Mouse (Mus musculus) heart, postnatal 0 days (tissue): ENCODE measurements around the gene Bag1. TPM values are rescaled to one million over a fixed set of nuclear protein-coding genes. Genes with fewer than 3 reads are reported as not detected.

ENCODE experiments used
- ATAC-seq: fragments of 200-750 bp; cut with Nextera tagmentation; 2 replicates; pipeline ENCODE4 v1.8.0; 2017; ENCODE audit warnings: low read depth, moderate number of reproducible peaks, moderate library complexity; ENCODE audit not compliant: insufficient read depth
- DNase-seq: peaks from one replicate; pipeline ENCODE4 v3.0.0-alpha.2; 2016; ENCODE audit warnings: low spot score
- H3K27ac ChIP-seq: fragments of 300-500 bp; sonication (generic); 2 replicates; pipeline ENCODE4 v1.5.1; 2014; ENCODE audit warnings: low read depth, mild to moderate bottlenecking
- H3K27me3 ChIP-seq: fragments of 300-500 bp; sonication (generic); 2 replicates; pipeline ENCODE4 v1.6.1; 2014; ENCODE audit warnings: low read length, mixed read lengths; ENCODE audit not compliant: control insufficient read depth, insufficient read depth
- H3K36me3 ChIP-seq: fragments of 300-500 bp; sonication (generic); replicated peaks from 2 replicates; pipeline ENCODE4 v1.6.1; 2014; ENCODE audit warnings: low read length, mixed read lengths; ENCODE audit not compliant: control insufficient read depth, insufficient read depth
- H3K4me1 ChIP-seq: fragments of 300-500 bp; sonication (generic); 2 replicates; pipeline ENCODE4 v1.6.1; 2014; ENCODE audit warnings: antibody characterized with exemption; ENCODE audit not compliant: control insufficient read depth, insufficient read depth
- H3K4me2 ChIP-seq: fragments of 300-500 bp; sonication (generic); 2 replicates; pipeline ENCODE4 v1.6.1; 2014; ENCODE audit warnings: low read depth, mild to moderate bottlenecking, low read length, moderate library complexity
- H3K4me3 ChIP-seq: fragments of 300-500 bp; sonication (generic); 2 replicates; pipeline ENCODE4 v1.5.1; 2014; ENCODE audit warnings: low read depth, low read length
- H3K9ac ChIP-seq: fragments of 300-500 bp; sonication (generic); replicated peaks from 2 replicates; pipeline ENCODE4 v1.6.1; 2014; ENCODE audit warnings: low read depth, low read length, mixed read lengths
- H3K9me3 ChIP-seq: fragments of 300-500 bp; sonication (generic); replicated peaks from 2 replicates; pipeline ENCODE4 v1.6.1; 2016; ENCODE audit warnings: low read length; ENCODE audit not compliant: control insufficient read depth
- CTCF ChIP-seq: IDR thresholded peaks from 2 replicates; pipeline ENCODE4 v1.5.1; 2016; ENCODE audit warnings: antibody characterized with exemption, control low read depth, low read depth
- EP300 ChIP-seq: IDR thresholded peaks from 2 replicates; pipeline ENCODE4 v1.6.1; 2016; ENCODE audit warnings: antibody characterized with exemption, low read depth
- WGBS: fragments of 180-500 bp; shearing (Covaris S2); extraction: QIAGEN DNeasy Blood & Tissue Kit; methylation state at CpG from one replicate; pipeline ENCODE4 v1.1.7; 2014; 5-methylcytosine and 5-hydroxymethylcytosine counted together
- polyA plus RNA-seq: library from polyadenylated mRNA; unstranded; fragments of >200 nt; fragmentation: Nextera tagmentation; extraction: Ambion mirVana; gene quantifications from 2 replicates; pipeline ENCODE4 v1.2.1, GENCODE M21; 2015
- total RNA-seq: library from RNA; depleted of rRNA; stranded (reverse); fragments of >200 nt; gene quantifications from 2 replicates; pipeline ENCODE4 v1.2.3, GENCODE M21; 2014; ENCODE audit warnings: low replicate concordance

Gene Bag1
- total and polyA plus RNA-seq, 2 experiments from 2014 or later, result 77.3 to 213 TPM

GRCm38 (mm10) chr4:40919785-40920184, 28.3 kb downstream of the Bag1 start, which contains the start of gene Spink4:
TSS of gene Spink4 (plus strand) at chr4:40920052.
- no peaks in the 10 kb centered on the region for H3K9me3 ChIP-seq
- H3K27me3 ChIP-seq, result no peaks in the 10 kb centered on the region
- H3K4me2 ChIP-seq, result no peak within 1 kb of the TSS
- no peak for TF ChIP-seq EP300
- TF ChIP-seq CTCF, result no peak
- peaks cover 14% of the 10 kb centered on the region; the same call in 1 of the 2 replicates for H3K4me1 ChIP-seq
- H3K9ac ChIP-seq, result no peak within 1 kb of the TSS
- peak within 1 kb of the TSS; percentile 52 for H3K27ac ChIP-seq
- DNase-seq (peak; percentile 46), ATAC-seq (peak; percentile 47)
- 1% methylated on average over 3 of the region's 3 CpGs for WGBS
- H3K4me3 ChIP-seq, result no peak within 1 kb of the TSS
- no peaks in the 10 kb centered on the region for H3K36me3 ChIP-seq

GRCm38 (mm10) chr4:40916592-40917155, 31.4 kb downstream of the Bag1 start:
- DNase-seq (no peak), ATAC-seq (no peak)
- WGBS, result 90% methylated on average over 7 of the region's 7 CpGs
- no peaks in the 10 kb centered on the region for H3K36me3 ChIP-seq
- TF ChIP-seq CTCF (0 out of 2 replicates have a peak, but pooled peaks have one; percentile 8), EP300 (no peak)
- no peak overlapping the region for H3K4me3 ChIP-seq
- no peak overlapping the region for H3K9ac ChIP-seq
- no peak overlapping the region for H3K27ac ChIP-seq
- peaks cover 14% of the 10 kb centered on the region; the same call in 1 of the 2 replicates for H3K4me1 ChIP-seq
- H3K4me2 ChIP-seq, result no peak overlapping the region
- H3K27me3 ChIP-seq, result no peaks in the 10 kb centered on the region
- no peaks in the 10 kb centered on the region for H3K9me3 ChIP-seq

- Histone ChIP-seq H3K9me3 (no peaks in the 10 kb centered on the region), H3K36me3 (no peaks in the 10 kb centered on the region), H3K4me3 (no peak overlapping the region), H3K4me2 (no peak overlapping the region), H3K27me3 (no peaks in the 10 kb centered on the region), H3K27ac (no peak overlapping the region), H3K4me1 (peaks cover 14% of the 10 kb centered on the region; the same call in 1 of the 2 replicates), H3K9ac (no peak overlapping the region)
- DNase-seq (no peak), ATAC-seq (no peak)
- 57% methylated on average over 5 of the region's 5 CpGs for WGBS
- TF ChIP-seq EP300, result no peak
- TF ChIP-seq CTCF, result no peak
Observed at GRCm38 (mm10) chr4:40915947-40916346, 32.1 kb downstream of the Bag1 start.

- Histone ChIP-seq H3K9me3 (no peaks in the 10 kb centered on the region), H3K27ac (no peak overlapping the region), H3K4me2 (no peak overlapping the region), H3K4me3 (no peak overlapping the region), H3K36me3 (no peaks in the 10 kb centered on the region), H3K4me1 (0 out of 2 replicates have a peak, but pooled peaks cover 3% of the 10 kb centered on the region), H3K9ac (no peak overlapping the region), H3K27me3 (no peaks in the 10 kb centered on the region)
- DNase-seq (no peak), ATAC-seq (no peak)
- no peak for TF ChIP-seq EP300
- TF ChIP-seq CTCF, result no peak
Observed at GRCm38 (mm10) chr4:40914287-40914867, 33.7 kb downstream of the Bag1 start.

- Histone ChIP-seq H3K27me3 (no peaks in the 10 kb centered on the region), H3K9ac (no peak overlapping the region), H3K9me3 (no peaks in the 10 kb centered on the region), H3K27ac (no peak overlapping the region), H3K36me3 (no peaks in the 10 kb centered on the region), H3K4me1 (no peaks in the 10 kb centered on the region), H3K4me3 (no peak overlapping the region), H3K4me2 (peak overlapping the region; percentile 16)
- no peak for ATAC-seq
- DNase-seq, result no peak
- 40% methylated on average over 20 of the region's 20 CpGs for WGBS
- no peak for TF ChIP-seq EP300
- TF ChIP-seq CTCF, result no peak
Observed at GRCm38 (mm10) chr4:40908261-40908969, 39.7 kb downstream of the Bag1 start.
